Mouse (Mus musculus) spleen, postnatal 14 days (tissue): ENCODE results near the gene Dhx38.
A peak's percentile ranks its signal among the peaks of the same experiment; 100 is the strongest.

Source experiments
- DNase-seq, 2 experiments: peaks; one replicate each; pipeline ENCODE4 v3.0.0; 2021 to 2022; ENCODE audit warnings: low spot score in 2 of 2

Gene Dhx38

GRCm38 (mm10) chr8:109544049-109544448, 21.6 kb downstream of the Dhx38 start:
- DNase-seq: no peak

- DNase-seq: no peak
These were observed 22.7 kb downstream of the Dhx38 start for GRCm38 (mm10) chr8:109542748-109543519.

GRCm38 (mm10) chr8:109542165-109542564, 23.5 kb downstream of the Dhx38 start:
- no peak for DNase-seq

GRCm38 (mm10) chr8:109536703-109537102, 29.0 kb downstream of the Dhx38 start:
- DNase-seq: peak; percentile 31 to 62

- DNase-seq: peak in 1 of 2 experiments; percentile 35
These were observed 30.3 kb downstream of the Dhx38 start for GRCm38 (mm10) chr8:109535140-109535990.

- DNase-seq: no peak
These were observed 41.7 kb downstream of the Dhx38 start for GRCm38 (mm10) chr8:109524008-109524407.

GRCm38 (mm10) chr8:109505560-109505959, 60.1 kb downstream of the Dhx38 start:
- DNase-seq: no peak

- DNase-seq: no peak
These were observed 62.1 kb downstream of the Dhx38 start for GRCm38 (mm10) chr8:109503566-109503965.

- DNase-seq: no peak
These were observed 66.5 kb downstream of the Dhx38 start for GRCm38 (mm10) chr8:109499009-109499717.
